Mouse (Mus musculus) B cell, adult 2 months (primary cell): ENCODE measurements around the gene Ddah1.

Experiments
- DNase-seq, 2 experiments: peaks; one replicate each; pipeline ENCODE4 v3.0.0; 2022

Gene Ddah1

GRCm38 (mm10) chr3:145820938-145821337 is 62.5 kb downstream of the Ddah1 start:
- DNase-seq = no peak

GRCm38 (mm10) chr3:145822201-145822600 is 63.7 kb downstream of the Ddah1 start:
- DNase-seq = no peak

DNA sequence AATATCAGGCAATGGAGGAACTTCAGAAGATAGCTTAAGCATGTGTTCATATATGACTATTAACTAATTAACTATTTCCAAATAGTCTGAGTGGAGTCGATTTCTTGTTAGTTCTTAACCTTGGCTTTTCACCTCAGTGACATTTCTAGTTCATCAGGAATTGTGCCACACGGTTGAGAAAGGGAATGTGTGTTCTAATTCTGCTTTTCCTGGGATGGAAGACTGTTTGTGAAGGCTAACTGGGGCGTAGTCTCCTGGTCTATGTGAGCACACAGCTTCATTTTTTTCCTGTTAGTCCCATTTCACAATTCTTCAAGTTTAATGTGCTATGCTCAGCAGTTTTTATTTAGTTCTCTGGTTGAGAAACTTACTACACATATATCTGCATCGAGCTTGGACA is 65.2 kb downstream of the Ddah1 start:
- no peak for DNase-seq

- no peak for DNase-seq
These were observed 67.1 kb downstream of the Ddah1 start for GRCm38 (mm10) chr3:145825416-145826055.

- no peak for DNase-seq
These were observed 68.9 kb downstream of the Ddah1 start for GRCm38 (mm10) chr3:145827191-145828045.

- no peak for DNase-seq
These were observed 70.4 kb downstream of the Ddah1 start for GRCm38 (mm10) chr3:145828906-145829305.

DNA sequence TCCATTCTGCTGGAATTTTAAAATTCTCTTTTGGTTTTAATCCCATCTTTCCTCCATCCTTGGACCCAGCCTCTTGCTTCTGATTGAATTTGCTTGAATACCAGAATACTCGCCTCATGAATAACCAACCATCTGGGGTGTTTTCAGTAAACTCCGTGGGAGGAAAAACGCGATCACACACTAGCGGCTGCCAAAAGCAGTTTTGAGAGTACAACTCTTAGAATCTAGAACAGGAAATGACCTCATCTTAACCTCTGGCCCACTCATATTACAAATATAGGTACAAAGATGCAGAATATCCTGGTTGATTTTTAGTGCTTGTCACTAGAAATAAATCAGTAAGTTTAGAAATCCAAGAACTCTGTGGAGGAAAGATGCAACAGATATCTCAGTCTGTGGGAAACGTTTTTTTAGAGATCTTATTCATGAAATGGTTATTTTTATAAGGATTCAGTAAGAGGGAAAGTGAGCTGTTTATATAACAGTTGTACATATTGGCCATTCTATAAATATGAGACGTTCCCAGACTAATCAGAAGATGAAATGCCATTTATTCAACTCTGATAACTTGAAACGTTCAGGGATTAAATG is 75.6 kb downstream of the Ddah1 start:
- DNase-seq = no peak

DNA sequence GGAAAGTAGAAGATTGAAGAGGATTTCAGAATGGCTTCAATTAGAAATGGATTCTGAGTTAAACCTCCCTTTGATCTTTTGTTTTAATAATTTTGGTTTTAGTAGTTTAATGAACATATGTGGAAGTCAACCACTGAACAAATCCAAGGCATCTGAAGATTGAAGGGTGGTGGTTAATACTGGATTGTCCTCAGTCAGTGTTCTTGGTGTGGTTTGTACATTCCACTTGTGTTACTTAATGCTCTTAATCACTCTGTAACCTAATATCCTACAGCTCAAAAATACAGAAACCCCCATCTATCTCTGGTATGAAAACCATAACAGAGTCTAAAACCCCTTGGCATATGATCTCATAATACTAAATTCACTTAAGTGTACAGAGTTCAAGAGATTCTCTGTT is 79.8 kb downstream of the Ddah1 start:
- DNase-seq = no peak

GRCm38 (mm10) chr3:145841961-145842710 is 83.7 kb downstream of the Ddah1 start:
- DNase-seq = no peak

DNA sequence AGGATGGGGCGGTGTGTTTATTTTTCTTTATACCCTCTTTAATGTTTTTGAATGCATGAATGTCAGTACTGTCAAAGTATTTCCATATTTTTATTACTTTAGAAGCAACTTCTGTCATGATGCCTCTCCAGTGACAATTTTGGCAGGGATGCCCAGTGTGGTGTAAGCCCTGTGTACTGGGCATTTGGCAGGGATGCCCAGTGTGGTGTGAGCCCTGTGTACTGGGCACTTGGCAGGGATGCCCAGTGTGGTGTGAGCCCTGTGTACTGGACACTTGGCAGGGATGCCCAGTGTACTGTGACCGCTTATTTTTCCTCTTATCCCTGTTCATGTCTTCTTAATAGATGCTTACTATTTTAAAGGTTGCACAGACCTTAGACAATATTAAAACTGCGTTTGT is 85.4 kb downstream of the Ddah1 start:
- DNase-seq = no peak

DNA sequence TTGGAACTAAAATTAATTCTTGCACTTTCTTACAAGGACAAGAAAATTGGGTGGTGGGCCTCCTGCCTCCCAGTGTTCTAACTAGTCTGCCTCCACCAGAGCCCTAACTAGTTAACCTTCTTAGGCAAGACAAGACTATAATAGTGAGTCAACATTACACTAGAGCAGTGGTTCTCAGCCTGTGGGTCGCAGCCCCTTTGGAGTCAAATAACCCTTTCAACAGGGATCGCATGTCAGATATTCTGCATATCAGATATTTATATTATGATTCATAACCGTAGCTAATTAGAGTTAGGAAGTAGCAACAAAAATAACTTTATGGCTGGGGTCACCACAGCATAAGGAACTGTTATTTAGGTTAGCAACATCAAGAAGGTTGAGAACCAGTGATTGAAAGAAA is 86.4 kb downstream of the Ddah1 start:
- no peak for DNase-seq

GRCm38 (mm10) chr3:145846255-145846654 is 87.8 kb downstream of the Ddah1 start:
- DNase-seq = no peak

DNA sequence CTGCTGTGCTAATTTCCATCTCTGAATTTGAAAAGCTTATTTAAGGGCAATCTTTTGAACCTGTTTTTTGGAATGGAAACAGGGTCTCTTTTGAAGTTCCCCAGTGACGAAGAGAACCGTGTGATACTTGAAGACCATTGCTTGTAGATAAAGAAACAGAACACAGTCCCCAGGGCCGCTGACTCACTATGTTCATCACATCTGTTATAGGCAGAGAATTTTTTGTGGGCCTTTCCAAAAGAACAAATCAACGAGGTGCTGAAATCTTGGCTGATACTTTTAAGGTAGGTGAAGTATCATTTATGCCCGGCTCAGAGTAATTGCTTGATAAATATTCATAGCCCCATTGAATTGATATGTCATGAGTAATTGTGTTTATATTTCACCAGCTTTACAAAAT is 93.6 kb downstream of the Ddah1 start:
- DNase-seq = no peak

GRCm38 (mm10) chr3:145852800-145853199 is 94.3 kb downstream of the Ddah1 start:
- no peak for DNase-seq

DNA sequence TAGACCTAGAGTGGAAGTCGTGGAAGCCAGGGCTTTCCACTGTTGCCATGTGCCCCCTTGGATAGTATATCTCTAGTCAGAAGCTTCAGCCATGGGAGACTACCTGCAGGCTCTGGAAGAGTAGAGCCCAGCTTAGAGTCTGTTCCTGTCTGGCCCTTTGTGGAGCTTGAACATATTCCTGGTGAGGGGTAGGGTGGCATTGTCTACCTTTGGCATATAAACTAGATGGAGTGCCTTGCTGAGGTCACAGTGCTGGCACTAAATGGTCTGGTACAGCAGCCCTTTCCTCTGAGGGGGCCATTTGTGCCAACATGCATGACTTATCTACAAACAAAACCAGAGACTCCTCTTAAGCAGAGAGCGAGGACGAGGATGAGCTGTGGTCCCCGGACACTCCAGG is 95.2 kb downstream of the Ddah1 start:
- no peak for DNase-seq

DNA sequence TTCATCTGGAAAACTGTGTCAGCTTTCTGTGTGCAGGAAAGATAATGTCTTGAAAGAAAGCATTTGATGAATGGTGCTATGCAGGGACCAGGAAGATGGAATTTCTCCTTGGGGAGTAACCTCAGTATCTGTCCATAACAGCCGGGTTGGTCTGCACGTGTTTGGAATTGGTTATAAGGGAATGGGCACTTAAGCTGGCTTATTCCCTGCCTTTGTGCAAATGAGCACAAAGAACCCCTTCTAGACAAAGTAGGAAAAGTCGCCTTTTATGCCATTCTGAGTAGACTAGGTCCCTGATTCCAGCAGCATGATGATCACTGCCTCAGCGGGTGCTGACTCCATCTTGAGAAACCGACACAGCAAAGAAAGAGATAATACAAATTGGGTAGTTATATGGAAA is 96.0 kb downstream of the Ddah1 start:
- DNase-seq = no peak

DNA sequence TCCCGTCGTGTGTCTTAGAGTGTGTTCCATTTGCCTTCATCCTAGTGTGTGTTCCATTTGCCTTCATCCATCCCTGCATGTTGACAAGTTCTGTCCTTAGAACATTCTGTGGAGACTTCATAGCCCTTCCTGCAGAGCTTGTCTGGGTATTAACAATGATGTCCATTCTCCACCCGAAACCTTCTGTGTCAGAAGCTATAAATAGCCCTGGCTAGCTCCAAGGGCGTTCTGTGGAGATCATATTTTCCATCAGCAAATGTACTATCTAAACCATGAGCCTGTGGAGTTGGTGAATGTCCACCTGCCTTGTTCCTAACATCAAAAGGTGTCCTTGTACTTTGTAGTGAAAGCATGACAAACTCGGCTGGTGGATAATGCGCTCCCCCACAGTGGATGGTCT is 96.8 kb downstream of the Ddah1 start:
- no peak for DNase-seq

GRCm38 (mm10) chr3:145858388-145858787 is 99.9 kb downstream of the Ddah1 start:
- no peak for DNase-seq

DNA sequence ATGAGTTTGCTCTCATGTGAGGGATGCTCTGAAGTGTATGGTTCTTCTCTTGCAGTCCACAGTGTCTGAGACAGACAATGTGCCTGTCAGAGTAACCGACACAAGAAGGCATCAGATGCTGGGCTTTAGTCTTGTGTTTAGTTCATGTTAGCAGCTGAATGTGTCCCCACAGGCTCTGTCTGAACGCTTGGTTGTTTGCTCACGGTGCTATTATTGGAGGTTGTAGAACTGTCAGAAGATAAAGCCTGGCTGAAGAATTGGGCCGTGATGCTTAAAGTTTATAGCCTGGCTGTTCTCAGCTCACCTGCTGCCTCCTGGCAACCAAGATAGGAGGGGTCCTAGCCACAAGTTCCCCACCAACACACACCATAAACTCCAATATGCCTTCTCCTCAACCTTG is 104.0 kb downstream of the Ddah1 start:
- no peak for DNase-seq

DNA sequence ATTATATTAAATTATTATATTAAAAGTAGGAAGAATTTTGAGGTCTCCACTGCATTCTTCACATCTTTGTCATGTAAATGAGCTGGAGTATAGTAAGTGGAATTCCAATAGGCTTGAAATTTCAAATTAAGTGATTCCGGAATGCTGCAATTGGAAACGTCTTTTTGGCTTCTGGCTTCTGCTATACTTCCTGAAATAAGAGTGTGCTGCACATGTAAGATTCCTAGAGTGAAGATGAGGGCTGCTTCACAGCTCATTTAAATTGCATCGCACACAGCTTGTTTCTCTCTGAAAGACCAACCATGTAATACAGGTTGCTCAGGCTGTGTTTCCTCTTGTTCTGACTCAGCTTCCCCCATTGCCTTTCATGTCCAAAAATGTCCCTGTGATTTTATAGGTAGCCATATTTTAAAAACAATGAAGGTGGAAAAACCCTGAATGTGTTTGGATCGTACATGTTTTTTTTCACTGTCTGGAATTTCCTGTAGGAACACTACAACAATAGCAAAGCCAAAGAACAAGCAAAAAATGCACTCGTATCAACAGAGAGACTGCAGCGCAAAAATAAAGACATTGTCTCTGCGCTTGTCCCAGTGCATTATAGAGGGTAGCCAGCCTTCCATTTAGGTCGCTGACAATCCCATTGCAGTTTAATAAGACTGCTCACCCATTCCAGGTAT is 105.7 kb downstream of the Ddah1 start:
- no peak for DNase-seq

- DNase-seq = no peak
These were observed 106.3 kb downstream of the Ddah1 start for GRCm38 (mm10) chr3:145864713-145865233.

DNA sequence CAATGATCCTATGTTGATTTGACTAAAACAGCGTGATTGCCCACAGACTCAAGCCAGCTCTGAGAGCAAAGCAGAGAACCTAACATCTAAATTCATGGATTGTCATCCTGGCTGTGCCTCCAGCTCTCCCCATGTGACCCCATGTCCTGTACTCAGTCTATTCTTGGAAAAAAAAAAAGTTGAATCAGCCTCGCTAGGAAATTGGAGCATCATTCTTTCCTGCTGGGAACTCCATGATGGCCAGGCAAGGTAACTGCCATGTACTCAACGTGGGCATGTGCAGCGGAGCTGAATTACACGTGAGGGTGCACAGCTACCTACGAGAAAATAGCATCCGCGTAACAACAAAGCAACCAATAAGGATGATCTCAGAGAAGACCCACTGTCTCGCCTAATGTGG is 114.2 kb downstream of the Ddah1 start:
- no peak for DNase-seq

GRCm38 (mm10) chr3:145873271-145873670 is 114.8 kb downstream of the Ddah1 start:
- DNase-seq = no peak
